Mouse (Mus musculus) forebrain, embryonic 14.5 days (tissue): ENCODE measurements around the gene Picalm. TPM values are rescaled to one million over a fixed set of nuclear protein-coding genes. Genes with fewer than 3 reads are reported as not detected.
A peak's percentile ranks its signal among the peaks of the same experiment; 100 is the strongest.

Experiments used
- ATAC-seq: fragments of 200-750 bp; cut with Nextera tagmentation; 2 replicates; pipeline ENCODE4 v1.8.0; 2017; ENCODE audit warnings: mild to moderate bottlenecking, moderate library complexity
- DNase-seq: peaks from one replicate; pipeline ENCODE4 v3.0.0-alpha.2; 2015; ENCODE audit warnings: low spot score
- H3K27ac ChIP-seq: fragments of 300-500 bp; sonication (generic); 2 replicates; pipeline ENCODE4 v1.5.1; 2014; ENCODE audit warnings: low read depth, mild to moderate bottlenecking, control low read depth, low read length, moderate library complexity
- H3K27me3 ChIP-seq: fragments of 300-500 bp; sonication (generic); replicated peaks from 2 replicates; pipeline ENCODE4 v1.6.1; 2014; ENCODE audit warnings: low read length, control low read depth, mixed read lengths; ENCODE audit not compliant: control insufficient read depth, insufficient read depth
- H3K36me3 ChIP-seq: fragments of 300-500 bp; sonication (generic); 2 replicates; pipeline ENCODE4 v1.6.1; 2014; ENCODE audit warnings: low read length, control low read depth; ENCODE audit not compliant: control insufficient read depth, insufficient read depth
- H3K4me1 ChIP-seq: fragments of 300-500 bp; sonication (generic); 2 replicates; pipeline ENCODE4 v1.6.1; 2014; ENCODE audit warnings: antibody characterized with exemption, low read length, control low read depth; ENCODE audit not compliant: control insufficient read depth, insufficient read depth
- H3K4me2 ChIP-seq: fragments of 300-500 bp; sonication (generic); 2 replicates; pipeline ENCODE4 v1.6.1; 2014; ENCODE audit warnings: mild to moderate bottlenecking, control low read depth, low read length
- H3K4me3 ChIP-seq: fragments of 300-500 bp; sonication (generic); 2 replicates; pipeline ENCODE4 v1.5.1; 2014; ENCODE audit warnings: low read depth, low read length, control low read depth
- H3K9ac ChIP-seq: fragments of 300-500 bp; sonication (generic); 2 replicates; pipeline ENCODE4 v1.6.1; 2014; ENCODE audit warnings: mild to moderate bottlenecking, low read length, control low read depth, moderate library complexity
- H3K9me3 ChIP-seq: fragments of 300-500 bp; sonication (generic); replicated peaks from 2 replicates; pipeline ENCODE4 v1.6.1; 2016; ENCODE audit warnings: low read length, control low read depth, mixed read lengths; ENCODE audit not compliant: control insufficient read depth
- WGBS: fragments of 180-500 bp; shearing (Covaris S2); extraction: QIAGEN DNeasy Blood & Tissue Kit; methylation state at CpG from one replicate; pipeline ENCODE4 v1.1.7; 2014; 5-methylcytosine and 5-hydroxymethylcytosine counted together
- polyA plus RNA-seq: library from polyadenylated mRNA; unstranded; fragments of >200 nt; fragmentation: Nextera tagmentation; extraction: Ambion mirVana; gene quantifications from 2 replicates; pipeline ENCODE4 v1.2.1, GENCODE M21; 2014

Picalm gene
- 43.3 and 50.4 TPM in 2 replicates for polyA plus RNA-seq

- H3K9ac ChIP-seq = peak within 1 kb of the TSS; percentile 97
- DNase-seq (peak; percentile 98), ATAC-seq (peak; percentile 94)
- under 1% methylated on average over 46 of the region's 72 CpGs for WGBS
- H3K4me2 ChIP-seq = peak within 1 kb of the TSS; percentile 65
- no peaks in the 10 kb centered on the region for H3K9me3 ChIP-seq
- H3K27me3 ChIP-seq = no peaks in the 10 kb centered on the region
- peak within 1 kb of the TSS; percentile 97 for H3K4me3 ChIP-seq
- H3K4me1 ChIP-seq = peaks cover 7% of the 10 kb centered on the region; the same call in 1 of the 2 replicates
- no peaks in the 10 kb centered on the region for H3K36me3 ChIP-seq
- peak within 1 kb of the TSS; percentile 95 for H3K27ac ChIP-seq
Measured at GRCm38 (mm10) chr7:90129732-90130392, at the start of gene Picalm. TSS of gene Picalm (plus strand) at chr7:90130213.

DNA sequence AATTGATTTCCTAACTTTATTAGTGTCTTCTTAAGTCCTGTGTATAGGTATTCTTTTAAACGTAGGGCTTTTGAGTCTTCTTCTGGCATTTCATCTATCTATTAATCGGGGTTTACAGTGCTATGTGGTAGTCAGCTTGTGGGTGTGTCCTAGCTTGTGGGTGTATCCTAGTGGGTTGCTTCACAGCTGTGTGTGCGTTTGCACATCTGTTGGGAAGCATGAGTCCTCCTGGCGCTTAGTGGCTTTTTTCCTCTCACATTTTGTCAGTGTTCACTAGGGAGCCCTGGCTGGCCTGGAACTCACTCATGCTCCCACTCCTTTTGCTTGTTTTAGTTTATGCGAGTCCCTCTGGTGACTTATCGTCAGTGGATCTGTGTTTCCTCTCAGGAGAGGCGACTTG, 46.2 kb upstream of the Picalm start:
- Histone ChIP-seq H3K9me3 (no peaks in the 10 kb centered on the region), H3K27ac (no peak overlapping the region), H3K36me3 (no peaks in the 10 kb centered on the region), H3K27me3 (no peaks in the 10 kb centered on the region), H3K9ac (no peak overlapping the region), H3K4me2 (no peak overlapping the region), H3K4me3 (no peak overlapping the region), H3K4me1 (no peaks in the 10 kb centered on the region)
- no peak for ATAC-seq
- WGBS = 87% methylated on average over 7 of the region's 7 CpGs
- no peak for DNase-seq

DNA sequence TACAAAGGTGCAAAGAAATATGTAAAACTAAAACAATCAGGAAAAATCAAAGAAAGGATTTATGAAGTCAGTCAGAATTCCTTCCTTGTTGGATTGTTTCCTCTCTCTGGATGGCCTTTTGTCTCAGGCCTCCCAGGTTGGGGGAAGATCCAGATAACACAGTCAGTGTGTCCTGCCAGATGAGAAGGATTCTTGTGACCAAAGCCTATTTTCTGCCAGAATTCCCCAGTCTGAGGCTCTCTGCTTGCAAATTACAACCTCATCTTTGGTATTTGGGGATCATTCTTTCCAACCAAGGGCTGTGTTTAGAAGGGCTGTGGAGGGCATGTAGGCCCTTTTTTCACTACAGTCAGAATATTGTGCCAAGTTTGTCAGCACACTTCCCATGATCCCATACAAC, 45.5 kb upstream of the Picalm start:
- Histone ChIP-seq H3K9ac (no peak overlapping the region), H3K4me3 (no peak overlapping the region), H3K36me3 (no peaks in the 10 kb centered on the region), H3K27ac (no peak overlapping the region), H3K9me3 (no peaks in the 10 kb centered on the region), H3K4me2 (no peak overlapping the region), H3K4me1 (no peaks in the 10 kb centered on the region), H3K27me3 (no peaks in the 10 kb centered on the region)
- ATAC-seq = no peak
- DNase-seq = no peak

DNA sequence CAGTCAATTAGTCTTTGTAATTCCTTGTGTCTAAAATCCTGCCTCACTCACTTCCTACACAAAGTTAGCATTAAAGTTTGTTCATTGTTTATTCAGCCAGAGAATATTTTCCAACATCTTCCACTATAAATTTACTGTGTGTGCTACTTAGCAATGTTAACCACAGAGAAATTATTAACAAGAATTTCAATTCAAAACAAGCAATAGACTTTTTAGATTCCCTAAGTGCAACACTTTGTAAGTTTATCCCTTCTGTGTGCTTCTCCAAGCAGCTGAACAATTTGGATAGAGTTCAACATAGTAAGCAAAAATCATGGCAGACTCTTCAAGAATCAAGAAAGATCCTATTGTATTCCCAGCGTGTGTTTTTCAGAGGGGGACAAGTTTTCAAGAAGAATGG, 44.3 kb upstream of the Picalm start:
- Histone ChIP-seq H3K4me3 (no peak overlapping the region), H3K27ac (no peak overlapping the region), H3K4me1 (no peaks in the 10 kb centered on the region), H3K9me3 (no peaks in the 10 kb centered on the region), H3K27me3 (no peaks in the 10 kb centered on the region), H3K4me2 (no peak overlapping the region), H3K36me3 (no peaks in the 10 kb centered on the region), H3K9ac (no peak overlapping the region)
- DNase-seq = no peak
- WGBS = 45% methylated on average over 1 of the region's 1 CpGs
- no peak for ATAC-seq

DNA sequence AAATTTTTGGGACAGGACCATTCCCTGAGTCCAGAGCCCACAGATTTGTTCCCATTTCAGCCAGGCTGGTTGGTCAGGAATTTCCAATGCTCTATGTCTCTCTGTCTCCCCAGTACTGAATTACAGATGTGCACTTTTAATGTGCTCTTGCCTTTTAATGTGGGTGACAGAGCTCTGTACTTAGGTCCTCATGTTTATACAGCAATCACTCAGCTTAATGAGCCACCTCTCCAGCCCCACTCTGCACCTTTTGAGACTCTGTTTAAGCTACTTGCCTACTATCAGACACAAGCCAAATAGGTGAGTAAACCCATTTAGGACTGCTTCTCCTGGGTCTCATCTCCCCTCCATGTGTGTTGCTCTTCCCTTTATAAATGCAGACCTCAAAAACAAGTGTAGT, 43.2 kb upstream of the Picalm start:
- ATAC-seq = no peak

DNA sequence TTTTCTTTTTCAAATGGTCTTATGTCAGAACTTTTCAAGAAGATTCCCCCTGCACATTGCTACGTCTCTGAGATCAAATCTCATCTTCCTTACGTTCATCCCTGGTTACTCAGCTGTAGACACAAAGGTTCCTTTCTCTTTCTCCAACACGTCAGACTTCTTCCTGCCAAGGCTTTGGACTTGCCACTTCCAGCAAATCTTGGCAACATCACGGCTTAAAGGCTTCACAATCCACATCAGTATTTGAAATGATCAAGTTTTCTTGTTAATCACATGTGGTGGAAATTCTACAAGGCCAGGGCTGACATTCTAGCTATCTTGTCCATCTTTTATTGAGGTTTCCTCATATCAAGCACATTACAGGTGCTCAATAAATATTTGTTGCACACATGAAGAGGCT, 39.0 kb upstream of the Picalm start:
- H3K9ac ChIP-seq = no peak overlapping the region
- ATAC-seq (no peak), DNase-seq (no peak)
- H3K4me2 ChIP-seq = no peak overlapping the region
- H3K4me1 ChIP-seq = no peaks in the 10 kb centered on the region
- no peak overlapping the region for H3K4me3 ChIP-seq
- H3K9me3 ChIP-seq = no peaks in the 10 kb centered on the region
- 76% methylated on average over 4 of the region's 4 CpGs for WGBS
- no peaks in the 10 kb centered on the region for H3K36me3 ChIP-seq
- H3K27ac ChIP-seq = no peak overlapping the region
- no peaks in the 10 kb centered on the region for H3K27me3 ChIP-seq

More for the DNA sequence above, 43.2 kb upstream of the Picalm start:
- DNase-seq = no peak
- H3K36me3 ChIP-seq = no peaks in the 10 kb centered on the region
- H3K27me3 ChIP-seq = no peaks in the 10 kb centered on the region
- no peak overlapping the region for H3K4me3 ChIP-seq
- no peak overlapping the region for H3K9ac ChIP-seq
- H3K4me1 ChIP-seq = no peaks in the 10 kb centered on the region
- no peak overlapping the region for H3K4me2 ChIP-seq
- no peaks in the 10 kb centered on the region for H3K9me3 ChIP-seq
- H3K27ac ChIP-seq = no peak overlapping the region

DNA sequence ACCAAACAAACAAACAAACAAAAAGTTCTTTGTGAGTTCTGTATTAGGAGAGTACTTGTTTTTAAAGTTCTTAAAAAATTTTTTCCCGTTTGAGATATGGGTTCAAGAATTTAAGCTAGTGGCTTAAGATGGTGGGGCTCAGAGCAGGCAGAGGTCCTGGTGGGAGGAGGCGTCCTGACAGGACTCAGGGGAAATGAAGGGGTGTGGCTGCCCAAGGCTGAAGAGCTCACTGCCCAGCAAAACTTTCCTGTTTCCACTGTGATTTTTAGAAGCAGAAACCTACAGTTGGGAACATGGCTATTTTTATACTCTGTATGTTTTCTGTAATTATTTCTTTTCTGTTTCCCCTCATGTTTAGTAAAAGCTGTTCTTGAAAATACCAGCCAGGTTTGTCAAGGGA, 38.3 kb upstream of the Picalm start:
- no peak for ATAC-seq
- WGBS = 52% methylated on average over 2 of the region's 2 CpGs

GRCm38 (mm10) chr7:90092452-90093450, 37.3 kb upstream of the Picalm start:
- DNase-seq (no peak), ATAC-seq (no peak)
- Histone ChIP-seq H3K9me3 (no peaks in the 10 kb centered on the region), H3K4me2 (no peak overlapping the region), H3K4me3 (no peak overlapping the region), H3K36me3 (no peaks in the 10 kb centered on the region), H3K9ac (no peak overlapping the region), H3K27me3 (no peaks in the 10 kb centered on the region), H3K4me1 (no peaks in the 10 kb centered on the region; the same call in 1 of the 2 replicates), H3K27ac (no peak overlapping the region)
- 84% methylated on average over 8 of the region's 8 CpGs for WGBS

More for the DNA sequence above, 38.3 kb upstream of the Picalm start:
- Histone ChIP-seq H3K9ac (no peak overlapping the region), H3K36me3 (no peaks in the 10 kb centered on the region), H3K4me2 (no peak overlapping the region), H3K27me3 (no peaks in the 10 kb centered on the region), H3K4me3 (no peak overlapping the region), H3K4me1 (no peaks in the 10 kb centered on the region; the same call in 1 of the 2 replicates), H3K27ac (no peak overlapping the region), H3K9me3 (no peaks in the 10 kb centered on the region)
- no peak for DNase-seq

DNA sequence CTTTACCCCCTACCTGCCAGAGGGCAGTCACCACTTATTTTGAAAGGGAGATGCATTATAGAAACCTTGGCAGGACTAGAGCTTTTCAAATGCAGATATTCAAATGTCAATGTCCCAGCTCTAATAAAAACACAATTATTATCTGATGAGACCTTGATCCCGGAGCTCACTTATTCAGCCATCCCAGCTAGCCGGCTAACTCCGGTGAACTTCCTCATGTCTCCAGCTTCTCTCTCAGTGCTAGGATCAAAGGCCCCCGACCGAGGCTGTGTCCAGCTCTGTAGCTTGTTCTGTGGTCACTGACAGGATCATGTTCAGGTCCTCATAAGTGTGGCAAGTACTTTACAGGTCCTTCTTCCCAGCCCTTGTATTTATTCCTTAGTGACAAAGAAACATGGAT, 34.9 kb upstream of the Picalm start:
- Histone ChIP-seq H3K27ac (no peak overlapping the region), H3K36me3 (no peaks in the 10 kb centered on the region), H3K4me3 (no peak overlapping the region), H3K4me2 (no peak overlapping the region), H3K27me3 (no peaks in the 10 kb centered on the region), H3K9me3 (no peaks in the 10 kb centered on the region), H3K4me1 (no peaks in the 10 kb centered on the region; the same call in 1 of the 2 replicates), H3K9ac (no peak overlapping the region)
- DNase-seq (no peak), ATAC-seq (no peak)
- WGBS = 86% methylated on average over 5 of the region's 5 CpGs
